Mouse (Mus musculus) heart, adult 18-20 months (tissue): ENCODE data around the gene Dhx33. TPM values are rescaled to one million over a fixed set of nuclear protein-coding genes. Genes with fewer than 3 reads are reported as not detected.
A peak's percentile ranks its signal among the peaks of the same experiment; 100 is the strongest.

Experiments
- DNase-seq, 2 experiments: peaks; one replicate each; pipeline ENCODE4 v3.0.0; 2021 to 2022; ENCODE audit warnings: mixed read lengths in 1 of 2
- long read RNA-seq, 2 experiments: library from polyadenylated mRNA; stranded (forward); transcript quantifications; one replicate each; pipeline ENCODE4 v2.0.0; 2021
- total RNA-seq, 2 experiments: library from RNA; stranded (reverse); gene quantifications; 2 replicates each; pipeline ENCODE4 v1.2.3; 2021

Dhx33 gene
- 1 to 10 TPM; 8.1 to 8.4 TPM for total RNA-seq
- long read RNA-seq, experiment 1, full-length matches to known transcripts = 3 of 9 reads
- long read RNA-seq, experiment 1, partial matches to known transcripts = 5 of 9 reads
- long read RNA-seq, experiment 1, other reads (novel, unspliced or antisense) = 1 of 9 reads
- long read RNA-seq, experiment 2, partial matches to known transcripts = 1 of 1 reads
- long read RNA-seq, experiment 2, other reads (novel, unspliced or antisense) = 0 of 1 reads

DNA sequence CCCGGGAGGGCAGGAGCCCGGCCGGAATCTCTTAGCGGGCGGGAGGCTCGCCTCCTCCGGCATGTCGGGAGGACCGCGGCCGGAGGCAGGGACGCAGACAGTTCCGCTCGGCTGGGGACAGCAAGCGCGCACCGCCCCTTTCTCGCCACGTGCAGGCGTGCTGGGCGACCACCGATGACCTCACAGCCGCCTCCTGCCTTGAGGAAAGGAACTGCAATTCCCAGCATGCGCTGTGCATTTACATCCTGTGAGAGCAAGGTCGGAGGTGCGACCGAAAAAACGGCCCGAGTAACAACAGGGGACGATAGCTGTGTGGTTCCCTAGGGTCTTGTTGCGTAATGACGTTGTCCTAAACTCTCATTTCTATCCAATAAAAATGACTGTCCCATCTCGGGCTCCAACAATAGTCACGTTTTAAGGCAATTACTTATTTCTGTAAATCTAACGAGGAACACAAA lies at the start of gene Dhx33:
Gene Dhx33, minus strand, starts transcription at position 122 of the 458 bp plus-strand sequence.
- peak; percentile 97 to 98 for DNase-seq

- DNase-seq = peak in 1 of 2 experiments; percentile 21
Observed at GRCm38 (mm10) chr11:71052554-71052953, 48.3 kb upstream of the Dhx33 start.

- no peak for DNase-seq
Observed at GRCm38 (mm10) chr11:71039526-71040298, 35.5 kb upstream of the Dhx33 start.

- no peak for DNase-seq
Observed at GRCm38 (mm10) chr11:71033163-71033761, 29.0 kb upstream of the Dhx33 start, which contains the start of gene 6330403K07Rik. Gene 6330403K07Rik (minus strand): TSS chr11:71033513.

DNA sequence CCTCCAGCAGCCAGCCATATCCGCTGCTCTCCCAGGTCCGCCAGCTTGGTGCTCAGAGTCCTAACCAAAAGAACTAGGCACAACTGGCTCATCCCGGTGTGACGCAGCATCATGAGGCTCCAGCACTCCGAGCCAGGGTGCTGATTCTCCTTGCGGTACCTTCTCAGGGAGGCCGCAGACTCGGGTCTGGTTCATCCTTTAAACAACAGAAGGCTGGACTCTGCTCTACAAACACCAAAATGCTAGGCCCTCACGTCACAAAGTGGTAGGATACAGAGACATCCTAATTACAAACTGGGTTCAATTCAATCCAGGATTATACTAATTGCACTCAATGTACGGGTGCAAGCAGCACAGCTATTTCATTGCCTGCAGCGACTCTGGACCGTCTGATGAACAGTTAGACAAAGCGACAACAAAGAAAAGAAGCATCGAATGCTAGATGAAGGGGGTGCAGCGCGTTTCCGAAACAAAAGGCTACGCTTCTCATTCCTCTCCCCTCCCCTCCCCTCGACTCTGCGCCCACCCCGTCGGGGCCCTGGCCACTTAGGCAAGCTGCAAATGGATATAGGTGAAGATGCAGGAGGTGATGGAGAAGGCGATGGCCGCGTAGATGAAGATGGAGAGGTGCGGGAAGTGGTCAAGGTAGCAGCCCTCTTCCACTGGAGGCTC lies 28.4 kb upstream of the Dhx33 start:
- DNase-seq = no peak

- no peak for DNase-seq
Observed at GRCm38 (mm10) chr11:71032070-71032469, 27.8 kb upstream of the Dhx33 start.

- no peak for DNase-seq
Observed at GRCm38 (mm10) chr11:71029403-71030118, 25.3 kb upstream of the Dhx33 start.

DNA sequence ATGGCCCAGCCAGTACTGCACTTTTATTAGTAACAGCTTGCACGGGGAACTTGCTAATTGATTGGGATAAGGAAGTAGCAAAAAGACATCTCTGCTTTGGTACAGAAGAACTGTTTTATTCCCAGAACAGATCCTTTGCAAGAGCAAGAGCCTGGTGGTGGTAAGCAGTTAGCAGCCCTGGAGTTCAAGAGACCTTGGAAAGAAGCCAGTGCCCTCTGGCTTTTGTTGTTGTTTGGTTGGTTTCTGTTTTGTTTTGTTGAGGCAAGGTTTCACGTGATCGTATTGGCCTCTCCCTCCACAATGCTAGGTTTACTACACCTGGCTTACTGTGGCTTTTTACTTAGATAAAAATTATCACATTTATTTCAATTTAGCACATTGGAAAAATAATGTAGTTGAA lies 24.0 kb upstream of the Dhx33 start:
- no peak for DNase-seq

DNA sequence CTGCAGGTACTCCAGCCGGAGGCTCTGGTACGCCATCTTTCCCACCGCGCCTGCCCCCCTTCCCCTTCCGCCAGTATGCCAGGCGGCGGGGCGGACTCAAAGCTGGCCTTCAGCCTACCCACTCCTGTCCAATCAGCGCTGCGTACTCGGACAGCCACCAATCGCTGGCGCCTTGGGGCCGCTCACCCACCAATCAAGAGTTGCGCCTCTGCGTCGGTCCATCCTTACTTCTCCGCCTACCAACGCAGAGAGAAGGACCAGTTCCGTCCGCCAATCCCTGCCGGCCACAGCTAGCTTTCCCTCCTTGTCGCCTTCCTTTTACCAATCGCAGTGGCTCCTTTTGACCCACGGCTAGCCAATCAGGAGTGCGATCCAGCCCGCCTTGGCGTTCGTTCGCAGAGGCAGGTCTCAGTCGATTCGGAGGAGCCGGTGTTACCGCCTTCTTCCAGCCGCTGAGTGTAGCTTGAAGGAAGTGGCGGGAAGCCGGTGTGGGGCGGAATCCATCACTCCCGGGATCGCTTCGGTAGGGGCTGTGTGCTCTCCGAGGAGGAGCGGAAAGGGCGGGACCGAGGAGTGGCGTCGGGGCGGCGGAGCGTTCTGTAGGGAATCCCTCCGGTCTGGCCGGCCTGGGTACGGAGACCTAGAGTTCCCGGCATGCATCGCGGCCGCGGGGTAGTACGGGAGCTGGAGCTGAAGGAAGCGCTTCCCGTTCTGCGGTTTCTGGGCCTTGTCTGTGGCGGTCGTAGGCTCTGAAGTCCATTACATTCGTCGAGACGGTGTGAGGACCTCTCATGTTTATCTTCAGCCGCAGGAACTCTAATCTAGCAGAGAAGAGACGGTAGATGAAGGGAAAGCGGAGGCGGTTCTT lies 15.2 kb upstream of the Dhx33 start, which contains the start of the genes Mis12 and Derl2:
Gene Mis12, plus strand, starts transcription at position 411 of the 868 bp plus-strand sequence.
Gene Derl2, minus strand, starts transcription at position 641 of the 868 bp plus-strand sequence.
- DNase-seq = peak; percentile 98 to 100

GRCm38 (mm10) chr11:71018416-71019200 lies 14.4 kb upstream of the Dhx33 start:
- no peak for DNase-seq

DNA sequence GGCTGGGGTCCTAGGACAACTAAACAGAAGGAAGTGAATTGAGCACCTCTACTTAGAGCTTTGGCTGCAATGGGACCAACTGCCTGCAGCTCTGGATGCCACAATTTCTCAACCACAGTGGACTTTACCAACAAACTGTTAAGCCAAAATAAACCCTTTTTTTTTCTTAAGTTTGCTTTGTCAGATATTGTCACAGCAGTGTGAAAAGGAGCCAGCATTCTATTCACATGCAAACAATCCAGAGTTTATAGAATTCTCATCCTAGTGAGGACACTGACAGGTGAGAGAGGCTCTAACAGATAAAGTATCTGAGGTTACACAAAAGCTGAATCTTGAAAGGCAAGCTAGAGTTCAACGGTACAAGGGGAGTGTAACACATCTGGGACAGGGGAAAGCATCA lies 12.8 kb upstream of the Dhx33 start:
- DNase-seq = no peak

DNA sequence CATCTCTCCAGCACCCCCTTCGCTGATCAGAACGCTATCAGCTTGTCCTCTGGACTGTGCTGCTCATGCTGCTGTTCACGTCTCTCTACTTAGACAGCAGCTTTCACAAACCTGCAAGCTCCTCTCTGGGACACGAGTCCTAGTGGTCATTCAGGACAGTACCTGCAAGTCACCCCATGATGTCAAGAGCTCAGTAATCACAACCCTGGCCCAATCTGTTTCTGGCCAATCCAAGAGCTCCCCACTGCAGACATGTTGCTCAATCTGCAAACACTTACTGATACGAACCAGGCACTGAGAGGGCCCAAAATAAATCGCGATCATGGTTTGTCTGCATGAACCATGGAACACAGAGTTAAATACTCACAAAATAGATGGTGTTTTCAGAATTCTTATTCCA lies 8.5 kb upstream of the Dhx33 start:
- DNase-seq = peak; percentile 41 to 54

DNA sequence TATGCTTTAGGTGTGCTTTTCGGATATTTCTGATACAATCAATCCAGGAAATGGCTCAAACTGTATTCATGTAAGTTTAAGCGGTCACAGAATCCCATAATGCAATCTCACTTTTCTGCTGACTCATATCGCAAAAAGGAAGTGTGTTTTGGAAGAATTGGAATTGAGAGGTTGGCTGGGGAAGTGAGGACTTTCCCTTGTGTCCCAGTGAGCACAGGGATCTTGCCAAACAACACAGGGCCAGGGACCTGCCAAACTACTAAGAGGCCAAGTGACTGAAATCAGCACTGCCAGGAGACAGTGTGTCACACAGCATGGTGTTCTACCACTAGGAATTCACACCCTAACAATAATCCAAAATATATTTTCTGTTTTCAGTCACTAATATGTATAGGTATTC lies 4.1 kb upstream of the Dhx33 start:
- peak; percentile 65 to 86 for DNase-seq

DNA sequence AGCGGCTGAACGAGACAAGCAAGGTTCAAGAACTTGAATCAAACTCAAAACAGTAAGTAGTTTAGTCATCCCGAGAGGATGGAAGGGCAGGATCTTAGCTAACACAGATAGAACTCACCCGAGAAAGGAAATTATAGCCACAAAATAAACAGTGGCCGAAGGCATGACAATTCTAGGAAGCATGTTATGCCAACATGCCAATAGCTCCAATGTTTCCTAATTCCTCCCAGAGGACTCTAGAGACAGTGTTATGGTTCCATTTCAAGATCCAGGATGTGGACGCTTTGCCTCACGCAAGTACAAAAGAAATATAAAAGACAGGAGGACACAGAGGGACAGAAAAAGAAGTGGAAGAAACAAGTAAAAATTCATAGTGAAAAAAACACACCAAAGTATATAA lies 3.6 kb upstream of the Dhx33 start:
- no peak for DNase-seq

DNA sequence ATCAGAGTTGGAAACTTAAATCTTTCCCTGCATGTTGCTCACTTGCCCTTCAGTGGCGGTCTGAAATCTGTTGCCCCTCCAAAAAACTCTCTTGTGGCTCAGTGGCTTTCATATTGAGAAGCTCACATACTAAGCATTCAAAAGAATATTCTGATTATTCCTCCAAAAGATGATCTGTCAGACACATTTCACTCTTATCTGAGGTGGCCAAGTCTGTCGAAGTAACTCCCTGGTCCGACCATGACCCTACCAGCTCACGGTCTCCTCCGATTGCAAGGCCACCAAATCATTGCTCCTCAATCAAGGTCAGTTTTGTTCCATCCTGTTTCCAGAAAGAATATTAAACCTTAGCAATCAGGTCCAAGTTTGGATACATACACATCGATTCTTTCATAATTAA lies 2.8 kb upstream of the Dhx33 start:
- DNase-seq = no peak

GRCm38 (mm10) chr11:71005046-71005445 lies 809 bp upstream of the Dhx33 start:
- no peak for DNase-seq

- DNase-seq = peak in 1 of 2 experiments; percentile 25
Observed at GRCm38 (mm10) chr11:71003611-71004315, 474 bp downstream of the Dhx33 start.

DNA sequence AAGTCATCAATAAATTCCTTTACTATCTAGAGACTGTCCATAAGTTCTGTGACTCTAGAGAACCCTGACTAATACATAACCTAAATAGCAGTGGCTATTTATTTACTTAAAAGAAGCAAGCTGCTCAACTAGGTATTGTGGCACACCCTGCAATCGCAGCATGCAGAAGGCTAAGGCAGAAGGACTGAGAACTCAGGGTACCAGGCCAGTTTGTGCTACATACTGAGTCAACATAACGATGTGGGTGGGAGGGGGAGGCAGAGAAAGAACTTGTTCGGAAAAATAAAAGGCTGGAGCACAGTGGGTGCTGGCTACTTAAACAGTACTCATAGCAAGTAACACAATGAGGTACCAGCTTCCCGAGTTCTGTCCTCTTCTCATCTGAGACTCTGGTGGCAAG lies 3.1 kb downstream of the Dhx33 start:
- no peak for DNase-seq
